Mouse (Mus musculus): Measurements from ENCODE around the gene Gm5478. TPM values are rescaled to one million over a fixed set of nuclear protein-coding genes. Genes with fewer than 3 reads are reported as not detected.
"Not testable (repeated sequence)": the region's sequence is repeated elsewhere in the genome, so short reads cannot be mapped to it uniquely, and the experiment has no call there.

Gene Gm5478
- not detected in 2 replicates for polyA plus RNA-seq (2016; fragmentation: Nextera tagmentation; extraction: Ambion mirVana)

DNA sequence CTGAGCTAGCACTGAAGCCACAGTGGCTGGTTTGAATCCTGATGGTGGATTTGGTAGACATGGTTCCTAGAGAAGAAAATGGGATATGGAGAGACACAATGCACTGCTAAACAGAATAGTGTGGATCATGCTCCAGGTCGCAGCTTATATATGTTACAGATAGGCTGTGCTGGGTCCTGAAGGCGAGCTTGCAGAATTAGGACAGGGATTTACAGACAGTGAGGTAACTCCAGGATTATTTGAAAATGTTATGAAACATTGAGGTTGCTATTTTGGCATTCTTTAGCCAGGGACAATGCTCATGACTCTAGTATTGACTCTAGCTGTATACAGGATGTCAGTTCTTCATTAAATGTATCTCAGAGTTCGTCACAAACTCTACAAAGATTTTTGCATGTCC is at the start of gene Gm5478:
Gene Gm5478, minus strand, starts transcription at position 101 of the 400 bp plus-strand sequence.
- Histone ChIP-seq H3K27me3 (no peaks in the 10 kb centered on the region), H3K4me1 (no peaks in the 10 kb centered on the region)

GRCm38 (mm10) chr15:101694207-101694606 is 47.0 kb upstream of the Gm5478 start, which contains the start of gene Krt6a:
Krt6a (minus strand) TSS chr15:101694307.
- H3K27me3 ChIP-seq, result no peaks in the 10 kb centered on the region
- WGBS, result 90% methylated on average over 5 of the region's 5 CpGs
- no peaks in the 10 kb centered on the region for H3K9me3 ChIP-seq
- ATAC-seq (ENCODE audit: low FRiP score), result no peak
- H3K36me3 ChIP-seq (replicated peaks), result no peaks in the 10 kb centered on the region
- H3K4me3 ChIP-seq (replicated peaks), result no peak within 1 kb of the TSS
- H3K27ac ChIP-seq, result no peak within 1 kb of the TSS
- H3K4me1 ChIP-seq, result no peaks in the 10 kb centered on the region
- no peak within 1 kb of the TSS for H3K9ac ChIP-seq
- H3K4me2 ChIP-seq, result no peak within 1 kb of the TSS

More for the DNA sequence above, at the start of gene Gm5478:
- 78% methylated on average over 3 of the region's 3 CpGs for WGBS
- no peaks in the 10 kb centered on the region for H3K36me3 ChIP-seq (replicated peaks)
- H3K4me2 ChIP-seq, result no peak within 1 kb of the TSS
- ATAC-seq (ENCODE audit: low FRiP score), result no peak
- H3K9me3 ChIP-seq, result no peaks in the 10 kb centered on the region
- H3K27ac ChIP-seq, result no peak within 1 kb of the TSS
- no peak within 1 kb of the TSS for H3K9ac ChIP-seq
- no peak within 1 kb of the TSS for H3K4me3 ChIP-seq (replicated peaks)

DNA sequence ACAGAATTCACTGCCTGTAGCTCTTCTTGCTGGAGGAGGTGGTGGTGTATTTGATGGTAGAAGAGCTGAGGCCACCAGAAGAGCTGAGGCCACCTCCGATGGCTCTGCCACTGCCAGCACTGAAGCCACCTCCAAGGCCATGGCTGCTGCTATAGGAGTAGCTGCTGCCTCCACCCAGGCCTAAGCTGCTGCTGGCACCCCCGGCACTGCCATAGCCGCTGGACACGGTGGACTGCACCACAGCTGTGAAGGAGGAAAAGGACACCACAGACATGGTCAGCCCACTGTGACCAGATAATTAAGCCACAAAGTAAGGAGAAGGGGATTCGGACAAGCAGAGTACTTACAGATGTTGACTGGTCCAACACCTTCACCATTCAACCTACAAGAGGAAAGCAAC is 43.3 kb upstream of the Gm5478 start:
- not testable (repeated sequence) for H3K9me3 ChIP-seq; H3K27me3 ChIP-seq; H3K36me3 ChIP-seq (replicated peaks); H3K4me2 ChIP-seq; ATAC-seq (ENCODE audit: low FRiP score); H3K9ac ChIP-seq; H3K4me3 ChIP-seq (replicated peaks); H3K4me1 ChIP-seq; H3K27ac ChIP-seq
- 92% methylated on average over 5 of the region's 5 CpGs for WGBS

- H3K4me1 ChIP-seq, result no peaks in the 10 kb centered on the region
- no peaks in the 10 kb centered on the region for H3K27me3 ChIP-seq
- WGBS, result 78% methylated on average over 2 of the region's 2 CpGs
- H3K36me3 ChIP-seq (replicated peaks), result no peaks in the 10 kb centered on the region
- H3K4me3 ChIP-seq (replicated peaks), result no peak overlapping the region
- no peaks in the 10 kb centered on the region for H3K9me3 ChIP-seq
- no peak overlapping the region for H3K27ac ChIP-seq
- H3K9ac ChIP-seq, result no peak overlapping the region
- no peak for ATAC-seq (ENCODE audit: low FRiP score)
- H3K4me2 ChIP-seq, result no peak overlapping the region
Observed at GRCm38 (mm10) chr15:101688161-101688560, 41.0 kb upstream of the Gm5478 start.

GRCm38 (mm10) chr15:101680187-101680586 is 33.0 kb upstream of the Gm5478 start, which contains the start of gene Krt6b:
Krt6b (minus strand) TSS chr15:101680287.
- 95% methylated on average over 2 of the region's 2 CpGs for WGBS
- Histone ChIP-seq H3K9ac (no peak within 1 kb of the TSS), H3K4me1 (no peaks in the 10 kb centered on the region), H3K4me3 (replicated peaks) (no peak within 1 kb of the TSS), H3K36me3 (replicated peaks) (no peaks in the 10 kb centered on the region), H3K4me2 (no peak within 1 kb of the TSS), H3K9me3 (no peaks in the 10 kb centered on the region), H3K27me3 (no peaks in the 10 kb centered on the region), H3K27ac (no peak within 1 kb of the TSS)
- ATAC-seq (ENCODE audit: low FRiP score), result no peak

DNA sequence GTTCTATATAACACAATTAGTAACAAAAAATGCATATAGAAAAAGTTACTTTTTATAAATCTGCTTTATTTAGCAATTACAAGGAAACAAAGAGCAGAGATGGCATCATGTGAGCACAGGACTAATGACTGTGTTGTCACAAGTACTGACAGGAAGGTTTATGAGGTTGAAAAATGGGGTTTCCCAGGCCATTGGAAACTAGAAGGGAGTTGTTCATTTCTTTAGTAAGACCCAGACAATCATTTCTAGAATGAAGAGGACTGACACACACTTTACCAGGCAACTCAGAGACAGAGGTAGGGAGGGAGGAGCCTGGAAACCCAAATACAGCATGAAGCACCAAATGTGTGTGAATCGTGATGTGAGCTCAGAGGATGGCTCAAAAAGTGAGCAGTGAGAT is 28.8 kb upstream of the Gm5478 start:
- WGBS, result 88% methylated on average over 1 of the region's 1 CpGs
- ATAC-seq (ENCODE audit: low FRiP score), result no peak

GRCm38 (mm10) chr15:101652736-101653265 is 5.6 kb upstream of the Gm5478 start:
- Histone ChIP-seq H3K27ac (no peak overlapping the region), H3K9me3 (no peaks in the 10 kb centered on the region), H3K4me2 (no peak overlapping the region), H3K4me1 (no peaks in the 10 kb centered on the region), H3K9ac (no peak overlapping the region), H3K36me3 (replicated peaks) (no peaks in the 10 kb centered on the region), H3K27me3 (no peaks in the 10 kb centered on the region), H3K4me3 (replicated peaks) (no peak overlapping the region)
- 89% methylated on average over 5 of the region's 5 CpGs for WGBS
- no peak for ATAC-seq (ENCODE audit: low FRiP score)

More for the DNA sequence above, 28.8 kb upstream of the Gm5478 start:
- H3K9ac ChIP-seq, result no peak overlapping the region
- H3K9me3 ChIP-seq, result no peaks in the 10 kb centered on the region
- no peak overlapping the region for H3K4me2 ChIP-seq
- H3K36me3 ChIP-seq (replicated peaks), result no peaks in the 10 kb centered on the region
- H3K4me1 ChIP-seq, result no peaks in the 10 kb centered on the region
- no peak overlapping the region for H3K4me3 ChIP-seq (replicated peaks)
- no peak overlapping the region for H3K27ac ChIP-seq
- H3K27me3 ChIP-seq, result no peaks in the 10 kb centered on the region

GRCm38 (mm10) chr15:101627884-101628283 is 19.3 kb downstream of the Gm5478 start, which contains the start of gene Gm5414:
Gm5414 (minus strand) TSS chr15:101628188.
- H3K27ac ChIP-seq, result no peak within 1 kb of the TSS

DNA sequence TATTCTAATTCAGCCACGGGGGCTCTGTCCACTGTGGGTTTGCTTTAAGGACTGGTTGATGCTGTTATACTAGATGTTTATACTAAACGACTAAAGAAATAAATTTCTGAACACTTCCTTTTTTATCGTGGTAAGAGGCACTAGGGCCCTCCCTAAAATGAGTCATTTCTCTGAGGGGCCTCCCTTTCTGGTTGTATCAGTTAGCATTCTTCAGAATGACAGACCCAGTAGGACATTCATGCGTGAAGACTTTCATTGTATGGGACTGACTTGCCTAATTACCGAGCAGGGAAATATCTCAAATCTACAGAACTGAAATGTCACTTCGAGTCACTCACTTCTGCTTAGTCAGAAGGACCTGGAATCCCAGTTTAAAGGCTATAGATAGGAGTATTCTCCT is 48.1 kb downstream of the Gm5478 start:
- Histone ChIP-seq H3K4me2 (no peak overlapping the region), H3K4me3 (replicated peaks) (no peak overlapping the region), H3K27ac (no peak overlapping the region), H3K4me1 (no peaks in the 10 kb centered on the region), H3K9me3 (no peaks in the 10 kb centered on the region), H3K36me3 (replicated peaks) (no peaks in the 10 kb centered on the region), H3K27me3 (no peaks in the 10 kb centered on the region), H3K9ac (no peak overlapping the region)
- ATAC-seq (ENCODE audit: low FRiP score), result no peak
- 71% methylated on average over 6 of the region's 6 CpGs for WGBS

More at GRCm38 (mm10) chr15:101627884-101628283, 19.3 kb downstream of the Gm5478 start, which contains the start of gene Gm5414:
- Histone ChIP-seq H3K36me3 (replicated peaks) (no peaks in the 10 kb centered on the region), H3K9me3 (no peaks in the 10 kb centered on the region), H3K4me1 (no peaks in the 10 kb centered on the region), H3K27me3 (no peaks in the 10 kb centered on the region), H3K4me2 (no peak within 1 kb of the TSS), H3K4me3 (replicated peaks) (no peak within 1 kb of the TSS), H3K9ac (no peak within 1 kb of the TSS)
- no peak for ATAC-seq (ENCODE audit: low FRiP score)
- WGBS, result 80% methylated on average over 2 of the region's 2 CpGs

Small RNA genes lying within 50 kb of the gene (microRNA-seq; reads per million reads assigned to microRNA genes)
- gene Gm44342 (not detected), gene Gm44383 (not detected), gene Gm44479 (not detected)

Other genes starting within 250 kb of the Gm5478 start
- gene Krt7, start 236.3 kb downstream of the Gm5478 start, polyA plus RNA-seq (2016; fragmentation: Nextera tagmentation; extraction: Ambion mirVana), result 3.9 and 6.4 TPM in 2 replicates
- gene Krt87, start 208.6 kb downstream of the Gm5478 start, polyA plus RNA-seq (2016; fragmentation: Nextera tagmentation; extraction: Ambion mirVana), result 0.17 and 0.22 TPM in 2 replicates
- gene Krt88, start 199.6 kb downstream of the Gm5478 start, polyA plus RNA-seq (2016; fragmentation: Nextera tagmentation; extraction: Ambion mirVana), result not detected in 2 replicates
- gene Krt81, start 183.6 kb downstream of the Gm5478 start, polyA plus RNA-seq (2016; fragmentation: Nextera tagmentation; extraction: Ambion mirVana), result not detected in 2 replicates
- gene Krt86, start 173.9 kb downstream of the Gm5478 start, polyA plus RNA-seq (2016; fragmentation: Nextera tagmentation; extraction: Ambion mirVana), result not detected in 2 replicates
- not detected in 2 replicates for gene Krt83, start 155.9 kb downstream of the Gm5478 start, polyA plus RNA-seq (2016; fragmentation: Nextera tagmentation; extraction: Ambion mirVana)
- gene Gm49425, start 130.1 kb downstream of the Gm5478 start, polyA plus RNA-seq (2016; fragmentation: Nextera tagmentation; extraction: Ambion mirVana), result not detected in 2 replicates
- not detected in 2 replicates for gene Krt84, start 114.6 kb downstream of the Gm5478 start, polyA plus RNA-seq (2016; fragmentation: Nextera tagmentation; extraction: Ambion mirVana)
- not detected in 2 replicates for gene Krt82, start 96.7 kb downstream of the Gm5478 start, polyA plus RNA-seq (2016; fragmentation: Nextera tagmentation; extraction: Ambion mirVana)
- gene Krt90, start 84.4 kb downstream of the Gm5478 start, polyA plus RNA-seq (2016; fragmentation: Nextera tagmentation; extraction: Ambion mirVana), result 0.11 and 0.22 TPM in 2 replicates
- gene Krt75, start 73.5 kb downstream of the Gm5478 start, polyA plus RNA-seq (2016; fragmentation: Nextera tagmentation; extraction: Ambion mirVana), result 0.09 and 0.12 TPM in 2 replicates
- not detected in 2 replicates for gene Gm5414, start 19.2 kb downstream of the Gm5478 start, polyA plus RNA-seq (2016; fragmentation: Nextera tagmentation; extraction: Ambion mirVana)
- not detected in 2 replicates for gene Krt6b, start 32.9 kb upstream of the Gm5478 start, polyA plus RNA-seq (2016; fragmentation: Nextera tagmentation; extraction: Ambion mirVana)
- gene Krt6a, start 46.9 kb upstream of the Gm5478 start, polyA plus RNA-seq (2016; fragmentation: Nextera tagmentation; extraction: Ambion mirVana), result not detected in 2 replicates
- gene Krt5, start 65.5 kb upstream of the Gm5478 start, polyA plus RNA-seq (2016; fragmentation: Nextera tagmentation; extraction: Ambion mirVana), result 3.7 and 6.3 TPM in 2 replicates
- gene Krt71, start 95.7 kb upstream of the Gm5478 start, polyA plus RNA-seq (2016; fragmentation: Nextera tagmentation; extraction: Ambion mirVana), result not detected in 2 replicates
- not detected in 2 replicates for gene Krt72, start 139.1 kb upstream of the Gm5478 start, polyA plus RNA-seq (2016; fragmentation: Nextera tagmentation; extraction: Ambion mirVana)
- gene Krt73, start 155.0 kb upstream of the Gm5478 start, polyA plus RNA-seq (2016; fragmentation: Nextera tagmentation; extraction: Ambion mirVana), result 0.19 and 0.41 TPM in 2 replicates
- gene Krt2, start 170.8 kb upstream of the Gm5478 start, polyA plus RNA-seq (2016; fragmentation: Nextera tagmentation; extraction: Ambion mirVana), result not detected in 2 replicates
- gene Krt1, start 203.4 kb upstream of the Gm5478 start, polyA plus RNA-seq (2016; fragmentation: Nextera tagmentation; extraction: Ambion mirVana), result 4.0 and 4.5 TPM in 2 replicates
- gene Krt77, start 222.3 kb upstream of the Gm5478 start, polyA plus RNA-seq (2016; fragmentation: Nextera tagmentation; extraction: Ambion mirVana), result not detected in 2 replicates
- gene Krt76, start 245.5 kb upstream of the Gm5478 start, polyA plus RNA-seq (2016; fragmentation: Nextera tagmentation; extraction: Ambion mirVana), result not detected in 2 replicates

All from forebrain, embryonic 12.5 days (tissue).